Mouse (Mus musculus): Measurements from ENCODE around the gene Abcf3. TPM values are rescaled to one million over a fixed set of nuclear protein-coding genes. Genes with fewer than 3 reads are reported as not detected.

Gene Abcf3
- 49.2 and 50.9 TPM in 2 replicates for polyA plus RNA-seq (2014; fragmentation: Nextera tagmentation; extraction: Ambion mirVana)

- WGBS: under 1% methylated on average over 56 of the region's 56 CpGs
- Histone ChIP-seq H3K4me1 (replicated peaks; ENCODE audit: control insufficient read depth, insufficient read depth, low read length) (peaks cover 12% of the 10 kb centered on the region), H3K4me2 (peak within 1 kb of the TSS; percentile 94), H3K9me3 (ENCODE audit: control insufficient read depth, low read length) (no peaks in the 10 kb centered on the region), H3K9ac (ENCODE audit: low read depth, low read length) (peak within 1 kb of the TSS; percentile 83), H3K4me3 (ENCODE audit: low read depth, low read length) (peak within 1 kb of the TSS; percentile 91), H3K27ac (ENCODE audit: low read depth, low read length) (peak within 1 kb of the TSS; percentile 76), H3K27me3 (replicated peaks; ENCODE audit: control insufficient read depth, insufficient read depth, low read length) (no peaks in the 10 kb centered on the region), H3K36me3 (ENCODE audit: control insufficient read depth, insufficient read depth, low read length) (peaks cover 41% of the 10 kb centered on the region)
- peak; percentile 91 for DNase-seq (ENCODE audit: low spot score)
- peak; percentile 96 for ATAC-seq (replicated peaks; ENCODE audit: low FRiP score)
Measured at GRCm38 (mm10) chr16:20548096-20548948, at the start of gene Abcf3. TSS of gene Abcf3 (plus strand) at chr16:20548577.

- peak; percentile 95 for ATAC-seq (replicated peaks; ENCODE audit: low FRiP score)
- DNase-seq (ENCODE audit: low spot score): peak; percentile 89
Measured at GRCm38 (mm10) chr16:20498677-20499475, 49.5 kb upstream of the Abcf3 start, which contains the start of gene Eif2b5. TSS of gene Eif2b5 (plus strand) at chr16:20498817.

DNA sequence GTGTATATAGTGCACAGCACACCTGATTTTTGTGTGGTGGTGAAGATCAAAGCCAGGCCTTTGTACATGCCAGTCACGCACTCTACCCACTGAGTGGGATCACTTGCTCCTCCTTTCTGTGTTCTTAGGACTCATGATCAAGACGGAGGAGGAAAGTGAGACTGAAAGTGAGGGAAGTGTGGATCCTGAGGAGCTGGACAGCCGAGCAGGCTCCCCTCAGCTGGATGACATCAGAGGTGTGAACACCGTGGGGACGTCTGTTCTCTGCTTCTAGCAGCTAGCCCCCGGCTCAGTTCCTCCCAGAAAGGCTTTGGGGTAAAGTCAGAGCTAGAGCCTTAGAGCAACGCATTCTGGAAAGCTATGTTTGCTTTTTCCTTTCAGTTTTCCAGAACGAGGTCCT lies 42.4 kb upstream of the Abcf3 start:
- ATAC-seq (replicated peaks; ENCODE audit: low FRiP score) (no peak), DNase-seq (ENCODE audit: low spot score) (no peak)
- no peaks in the 10 kb centered on the region for H3K4me1 ChIP-seq (replicated peaks; ENCODE audit: control insufficient read depth, insufficient read depth, low read length)
- peaks cover 85% of the 10 kb centered on the region for H3K36me3 ChIP-seq (ENCODE audit: control insufficient read depth, insufficient read depth, low read length)
- WGBS: 88% methylated on average over 8 of the region's 8 CpGs
- no peak overlapping the region for H3K9ac ChIP-seq (ENCODE audit: low read depth, low read length)
- no peaks in the 10 kb centered on the region for H3K9me3 ChIP-seq (ENCODE audit: control insufficient read depth, low read length)
- H3K4me2 ChIP-seq: no peak overlapping the region
- H3K4me3 ChIP-seq (ENCODE audit: low read depth, low read length): no peak overlapping the region
- no peak overlapping the region for H3K27ac ChIP-seq (ENCODE audit: low read depth, low read length)
- no peaks in the 10 kb centered on the region for H3K27me3 ChIP-seq (replicated peaks; ENCODE audit: control insufficient read depth, insufficient read depth, low read length)

More at GRCm38 (mm10) chr16:20498677-20499475, 49.5 kb upstream of the Abcf3 start, which contains the start of gene Eif2b5:
- Histone ChIP-seq H3K4me3 (ENCODE audit: low read depth, low read length) (peak within 1 kb of the TSS; percentile 89), H3K9ac (ENCODE audit: low read depth, low read length) (peak within 1 kb of the TSS; percentile 91), H3K4me1 (replicated peaks; ENCODE audit: control insufficient read depth, insufficient read depth, low read length) (peaks cover 5% of the 10 kb centered on the region), H3K4me2 (peak within 1 kb of the TSS; percentile 75), H3K9me3 (ENCODE audit: control insufficient read depth, low read length) (no peaks in the 10 kb centered on the region), H3K36me3 (ENCODE audit: control insufficient read depth, insufficient read depth, low read length) (peaks cover 28% of the 10 kb centered on the region), H3K27ac (ENCODE audit: low read depth, low read length) (peak within 1 kb of the TSS; percentile 73), H3K27me3 (replicated peaks; ENCODE audit: control insufficient read depth, insufficient read depth, low read length) (no peaks in the 10 kb centered on the region)
- WGBS: under 1% methylated on average over 49 of the region's 49 CpGs

- DNase-seq (ENCODE audit: low spot score) (no peak), ATAC-seq (replicated peaks; ENCODE audit: low FRiP score) (peak; percentile 66)
- 97% methylated on average over 3 of the region's 3 CpGs for WGBS
Measured at GRCm38 (mm10) chr16:20509349-20509748, 39.0 kb upstream of the Abcf3 start.

GRCm38 (mm10) chr16:20511277-20511847 lies 37.0 kb upstream of the Abcf3 start:
- Histone ChIP-seq H3K27me3 (replicated peaks; ENCODE audit: control insufficient read depth, insufficient read depth, low read length) (no peaks in the 10 kb centered on the region), H3K27ac (ENCODE audit: low read depth, low read length) (no peak overlapping the region), H3K4me1 (replicated peaks; ENCODE audit: control insufficient read depth, insufficient read depth, low read length) (no peaks in the 10 kb centered on the region), H3K9me3 (ENCODE audit: control insufficient read depth, low read length) (no peaks in the 10 kb centered on the region), H3K36me3 (ENCODE audit: control insufficient read depth, insufficient read depth, low read length) (peaks cover 45% of the 10 kb centered on the region), H3K4me2 (no peak overlapping the region), H3K4me3 (ENCODE audit: low read depth, low read length) (no peak overlapping the region), H3K9ac (ENCODE audit: low read depth, low read length) (no peak overlapping the region)
- ATAC-seq (replicated peaks; ENCODE audit: low FRiP score) (no peak), DNase-seq (ENCODE audit: low spot score) (no peak)
- WGBS: 85% methylated on average over 7 of the region's 7 CpGs

More at GRCm38 (mm10) chr16:20509349-20509748, 39.0 kb upstream of the Abcf3 start:
- Histone ChIP-seq H3K4me2 (no peak overlapping the region), H3K9ac (ENCODE audit: low read depth, low read length) (no peak overlapping the region), H3K4me3 (ENCODE audit: low read depth, low read length) (no peak overlapping the region), H3K9me3 (ENCODE audit: control insufficient read depth, low read length) (no peaks in the 10 kb centered on the region), H3K27ac (ENCODE audit: low read depth, low read length) (no peak overlapping the region), H3K27me3 (replicated peaks; ENCODE audit: control insufficient read depth, insufficient read depth, low read length) (no peaks in the 10 kb centered on the region), H3K4me1 (replicated peaks; ENCODE audit: control insufficient read depth, insufficient read depth, low read length) (no peaks in the 10 kb centered on the region), H3K36me3 (ENCODE audit: control insufficient read depth, insufficient read depth, low read length) (peaks cover 63% of the 10 kb centered on the region)

- Histone ChIP-seq H3K4me3 (ENCODE audit: low read depth, low read length) (peak overlapping the region; percentile 96), H3K4me2 (peak overlapping the region; percentile 91), H3K9ac (ENCODE audit: low read depth, low read length) (peak overlapping the region; percentile 95), H3K27me3 (replicated peaks; ENCODE audit: control insufficient read depth, insufficient read depth, low read length) (no peaks in the 10 kb centered on the region), H3K36me3 (ENCODE audit: control insufficient read depth, insufficient read depth, low read length) (peaks cover 10% of the 10 kb centered on the region; the same call in 1 of the 2 replicates), H3K9me3 (ENCODE audit: control insufficient read depth, low read length) (no peaks in the 10 kb centered on the region), H3K4me1 (replicated peaks; ENCODE audit: control insufficient read depth, insufficient read depth, low read length) (peaks cover 6% of the 10 kb centered on the region; the same call in 1 of the 2 replicates), H3K27ac (ENCODE audit: low read depth, low read length) (peak overlapping the region; percentile 85; the same call in 1 of the 2 replicates)
- DNase-seq (ENCODE audit: low spot score) (no peak), ATAC-seq (replicated peaks; ENCODE audit: low FRiP score) (no peak)
Measured at GRCm38 (mm10) chr16:20516032-20516431, 32.3 kb upstream of the Abcf3 start.

DNA sequence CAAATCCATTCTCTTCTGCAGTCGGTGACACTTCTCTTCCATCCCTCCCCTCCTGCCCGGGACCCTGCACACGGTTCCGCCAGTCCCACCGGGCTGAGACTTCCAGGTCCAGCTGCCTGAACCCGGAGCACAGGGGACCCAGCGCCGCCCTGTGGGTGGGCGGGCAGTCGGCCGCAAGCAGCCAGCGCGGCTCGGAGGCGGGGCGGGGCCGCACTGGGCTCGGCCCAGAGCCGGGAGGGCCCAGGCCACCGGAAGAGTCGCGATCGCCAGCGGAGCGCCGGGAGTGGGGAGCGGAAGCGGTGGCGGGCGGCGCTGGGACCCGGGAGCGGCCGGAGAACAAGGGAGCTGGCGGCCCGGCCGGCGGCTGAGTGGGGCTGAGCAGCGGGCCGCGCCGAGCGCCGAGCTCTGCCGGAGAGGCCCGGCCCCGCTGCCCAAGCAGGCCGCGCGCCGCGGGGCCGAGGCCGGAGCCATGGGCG lies 31.6 kb upstream of the Abcf3 start, which contains the start of gene Dvl3:
Gene Dvl3, plus strand, starts transcription at position 257 of the 476 bp plus-strand sequence.
- ATAC-seq (replicated peaks; ENCODE audit: low FRiP score): peak; percentile 95
- Histone ChIP-seq H3K9me3 (ENCODE audit: control insufficient read depth, low read length) (no peaks in the 10 kb centered on the region), H3K36me3 (ENCODE audit: control insufficient read depth, insufficient read depth, low read length) (peaks cover 2% of the 10 kb centered on the region; the same call in 1 of the 2 replicates), H3K4me2 (peak within 1 kb of the TSS; percentile 91), H3K4me3 (ENCODE audit: low read depth, low read length) (peak within 1 kb of the TSS; percentile 96), H3K27me3 (replicated peaks; ENCODE audit: control insufficient read depth, insufficient read depth, low read length) (no peaks in the 10 kb centered on the region), H3K27ac (ENCODE audit: low read depth, low read length) (peak within 1 kb of the TSS; percentile 85), H3K9ac (ENCODE audit: low read depth, low read length) (peak within 1 kb of the TSS; percentile 95), H3K4me1 (replicated peaks; ENCODE audit: control insufficient read depth, insufficient read depth, low read length) (peaks cover 6% of the 10 kb centered on the region; the same call in 1 of the 2 replicates)
- WGBS: under 1% methylated on average over 53 of the region's 55 CpGs
- peak; percentile 88 for DNase-seq (ENCODE audit: low spot score)

DNA sequence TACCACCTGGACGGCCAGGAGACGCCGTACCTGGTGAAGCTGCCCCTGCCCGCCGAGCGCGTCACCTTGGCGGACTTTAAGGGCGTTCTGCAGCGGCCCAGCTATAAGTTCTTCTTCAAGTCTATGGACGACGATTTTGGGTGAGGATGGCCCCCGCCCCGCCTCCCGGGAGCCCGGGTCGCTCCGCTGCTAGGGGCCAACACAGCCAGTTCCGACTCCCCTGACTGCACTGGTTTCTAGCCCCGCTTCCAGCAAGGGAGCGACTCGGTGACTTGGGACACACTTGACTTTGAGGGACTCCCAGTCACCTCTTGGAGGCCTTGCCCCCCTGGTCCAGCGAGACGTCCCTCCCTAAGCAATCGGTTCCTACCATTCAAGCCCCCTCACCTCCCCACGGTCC lies 31.2 kb upstream of the Abcf3 start:
- WGBS: under 1% methylated on average over 26 of the region's 26 CpGs
- ATAC-seq (replicated peaks; ENCODE audit: low FRiP score): peak; percentile 50
- Histone ChIP-seq H3K27me3 (replicated peaks; ENCODE audit: control insufficient read depth, insufficient read depth, low read length) (no peaks in the 10 kb centered on the region), H3K4me2 (peak overlapping the region; percentile 91), H3K27ac (ENCODE audit: low read depth, low read length) (peak overlapping the region; percentile 85), H3K36me3 (ENCODE audit: control insufficient read depth, insufficient read depth, low read length) (peaks cover 2% of the 10 kb centered on the region; the same call in 1 of the 2 replicates), H3K4me1 (replicated peaks; ENCODE audit: control insufficient read depth, insufficient read depth, low read length) (peaks cover 6% of the 10 kb centered on the region; the same call in 1 of the 2 replicates), H3K9ac (ENCODE audit: low read depth, low read length) (peak overlapping the region; percentile 95), H3K4me3 (ENCODE audit: low read depth, low read length) (peak overlapping the region; percentile 96), H3K9me3 (ENCODE audit: control insufficient read depth, low read length) (no peaks in the 10 kb centered on the region)
- DNase-seq (ENCODE audit: low spot score): no peak
